Mouse (Mus musculus) forebrain, embryonic 15.5 days (tissue): ENCODE measurements around the gene Fgf13. TPM values are rescaled to one million over a fixed set of nuclear protein-coding genes. Genes with fewer than 3 reads are reported as not detected.

Source experiments
- ATAC-seq: fragments of 200-750 bp; cut with Nextera tagmentation; replicated peaks from 2 replicates; pipeline ENCODE4 v1.8.0; 2017; ENCODE audit warnings: mild to moderate bottlenecking, moderate TSS enrichment, moderate library complexity
- H3K27ac ChIP-seq: fragments of 300-500 bp; sonication (generic); replicated peaks from 2 replicates; pipeline ENCODE4 v1.5.1; 2015; ENCODE audit warnings: mild to moderate bottlenecking, inconsistent platforms
- H3K27me3 ChIP-seq: fragments of 300-500 bp; sonication (generic); 2 replicates; pipeline ENCODE4 v1.6.1; 2015; ENCODE audit warnings: inconsistent platforms
- H3K36me3 ChIP-seq: fragments of 300-500 bp; sonication (generic); 2 replicates; pipeline ENCODE4 v1.6.1; 2015; ENCODE audit warnings: mild to moderate bottlenecking, inconsistent platforms
- H3K4me1 ChIP-seq: fragments of 300-500 bp; sonication (generic); 2 replicates; pipeline ENCODE4 v1.6.1; 2015; ENCODE audit warnings: inconsistent platforms
- H3K4me2 ChIP-seq: fragments of 300-500 bp; sonication (generic); replicated peaks from 2 replicates; pipeline ENCODE4 v1.6.1; 2015; ENCODE audit warnings: mild to moderate bottlenecking, inconsistent platforms
- H3K4me3 ChIP-seq: fragments of 300-500 bp; sonication (generic); 2 replicates; pipeline ENCODE4 v1.5.1; 2015; ENCODE audit warnings: mild to moderate bottlenecking, inconsistent platforms
- H3K9ac ChIP-seq: fragments of 300-500 bp; sonication (generic); replicated peaks from 2 replicates; pipeline ENCODE4 v1.6.1; 2015; ENCODE audit warnings: mild to moderate bottlenecking, inconsistent platforms
- H3K9me3 ChIP-seq: fragments of 300-500 bp; sonication (generic); 2 replicates; pipeline ENCODE4 v1.6.1; 2016; ENCODE audit warnings: inconsistent platforms
- WGBS: fragments of 180-500 bp; shearing (Covaris S2); methylation state at CpG from one replicate; pipeline ENCODE4 v1.1.7; 2015; ENCODE audit warnings: mixed read lengths; 5-methylcytosine and 5-hydroxymethylcytosine counted together
- polyA plus RNA-seq: library from polyadenylated mRNA; unstranded; fragments of >200 nt; fragmentation: Nextera tagmentation; extraction: Ambion mirVana; gene quantifications from 2 replicates; pipeline ENCODE4 v1.2.1, GENCODE M21; 2015

Gene Fgf13
- polyA plus RNA-seq, 1 experiment from 2014 or later = 115 TPM

GRCm38 (mm10) chrX:59179081-59179596 lies 388.7 kb downstream of the Fgf13 start:
- peaks cover 13% of the 10 kb centered on the region for H3K4me1 ChIP-seq
- H3K9ac ChIP-seq = no peak overlapping the region
- peak; percentile 92 for ATAC-seq
- H3K36me3 ChIP-seq = no peaks in the 10 kb centered on the region
- H3K27ac ChIP-seq = peak overlapping the region; percentile 63
- no peaks in the 10 kb centered on the region for H3K27me3 ChIP-seq
- H3K4me2 ChIP-seq = no peak overlapping the region
- H3K4me3 ChIP-seq = no peak overlapping the region
- no peaks in the 10 kb centered on the region for H3K9me3 ChIP-seq
- 15% methylated on average over 3 of the region's 3 CpGs for WGBS

GRCm38 (mm10) chrX:59177653-59178052 lies 390.2 kb downstream of the Fgf13 start:
- Histone ChIP-seq H3K4me2 (no peak overlapping the region), H3K4me3 (no peak overlapping the region), H3K9me3 (no peaks in the 10 kb centered on the region), H3K27me3 (no peaks in the 10 kb centered on the region), H3K4me1 (peaks cover 13% of the 10 kb centered on the region), H3K27ac (no peak overlapping the region), H3K36me3 (no peaks in the 10 kb centered on the region), H3K9ac (no peak overlapping the region)
- no peak for ATAC-seq
- WGBS = 47% methylated on average over 3 of the region's 3 CpGs

- Histone ChIP-seq H3K4me2 (no peak overlapping the region), H3K36me3 (no peaks in the 10 kb centered on the region), H3K9me3 (no peaks in the 10 kb centered on the region), H3K27me3 (no peaks in the 10 kb centered on the region), H3K9ac (no peak overlapping the region), H3K4me1 (no peaks in the 10 kb centered on the region), H3K27ac (no peak overlapping the region), H3K4me3 (no peak overlapping the region)
- 5% methylated on average over 1 of the region's 1 CpGs for WGBS
- ATAC-seq = no peak
Measured at GRCm38 (mm10) chrX:59172200-59172599, 395.7 kb downstream of the Fgf13 start.

GRCm38 (mm10) chrX:59166763-59167162 lies 401.1 kb downstream of the Fgf13 start:
- no peak for ATAC-seq
- WGBS = 70% methylated on average over 2 of the region's 2 CpGs

GRCm38 (mm10) chrX:59141947-59142346 lies 425.9 kb downstream of the Fgf13 start:
- WGBS = 77% methylated on average over 2 of the region's 2 CpGs
- no peaks in the 10 kb centered on the region for H3K4me1 ChIP-seq
- H3K4me2 ChIP-seq = no peak overlapping the region
- no peaks in the 10 kb centered on the region for H3K9me3 ChIP-seq
- no peak for ATAC-seq
- no peaks in the 10 kb centered on the region for H3K27me3 ChIP-seq
- H3K27ac ChIP-seq = no peak overlapping the region
- H3K36me3 ChIP-seq = no peaks in the 10 kb centered on the region
- no peak overlapping the region for H3K9ac ChIP-seq
- H3K4me3 ChIP-seq = no peak overlapping the region

More at GRCm38 (mm10) chrX:59166763-59167162, 401.1 kb downstream of the Fgf13 start:
- no peak overlapping the region for H3K27ac ChIP-seq
- no peak overlapping the region for H3K4me3 ChIP-seq
- no peaks in the 10 kb centered on the region for H3K4me1 ChIP-seq
- H3K4me2 ChIP-seq = no peak overlapping the region
- no peaks in the 10 kb centered on the region for H3K36me3 ChIP-seq
- H3K9ac ChIP-seq = no peak overlapping the region
- H3K27me3 ChIP-seq = no peaks in the 10 kb centered on the region
- no peaks in the 10 kb centered on the region for H3K9me3 ChIP-seq

- no peaks in the 10 kb centered on the region for H3K27me3 ChIP-seq
Measured at GRCm38 (mm10) chrX:59134928-59135361, 432.9 kb downstream of the Fgf13 start.

GRCm38 (mm10) chrX:59134166-59134861 lies 433.6 kb downstream of the Fgf13 start:
- peak overlapping the region; percentile 52 for H3K27ac ChIP-seq
- H3K9ac ChIP-seq = peak overlapping the region; percentile 57
- H3K4me2 ChIP-seq = peak overlapping the region; percentile 64
- H3K36me3 ChIP-seq = no peaks in the 10 kb centered on the region
- no peaks in the 10 kb centered on the region for H3K4me1 ChIP-seq
- peak; percentile 82 for ATAC-seq
- H3K27me3 ChIP-seq = no peaks in the 10 kb centered on the region
- H3K4me3 ChIP-seq = peak overlapping the region; percentile 59
- 23% methylated on average over 48 of the region's 75 CpGs for WGBS
- no peaks in the 10 kb centered on the region for H3K9me3 ChIP-seq

More at GRCm38 (mm10) chrX:59134928-59135361, 432.9 kb downstream of the Fgf13 start:
- Histone ChIP-seq H3K9me3 (no peaks in the 10 kb centered on the region), H3K36me3 (no peaks in the 10 kb centered on the region), H3K4me1 (no peaks in the 10 kb centered on the region), H3K4me2 (peak overlapping the region; percentile 64), H3K9ac (0 out of 2 replicates have a peak overlapping the region, but pooled peaks have one; percentile 57), H3K4me3 (peak overlapping the region; percentile 59), H3K27ac (peak overlapping the region; percentile 37; the same call in 1 of the 2 replicates)
- WGBS = 19% methylated on average over 8 of the region's 8 CpGs
- ATAC-seq = peak; percentile 88

GRCm38 (mm10) chrX:59133834-59134165 lies 434.1 kb downstream of the Fgf13 start:
- H3K4me2 ChIP-seq = peak overlapping the region; percentile 64
- H3K9ac ChIP-seq = peak overlapping the region; percentile 57
- peak overlapping the region; percentile 59 for H3K4me3 ChIP-seq
- no peaks in the 10 kb centered on the region for H3K4me1 ChIP-seq
- no peaks in the 10 kb centered on the region for H3K27me3 ChIP-seq
- no peaks in the 10 kb centered on the region for H3K36me3 ChIP-seq
- H3K9me3 ChIP-seq = no peaks in the 10 kb centered on the region
- 26% methylated on average over 24 of the region's 24 CpGs for WGBS
- peak; percentile 61; the same call in 1 of the 2 replicates for ATAC-seq
- peak overlapping the region; percentile 52; the same call in 1 of the 2 replicates for H3K27ac ChIP-seq

GRCm38 (mm10) chrX:59133416-59133815 lies 434.5 kb downstream of the Fgf13 start:
- peak; percentile 27; the same call in 1 of the 2 replicates for ATAC-seq
- H3K4me3 ChIP-seq = peak overlapping the region; percentile 59
- H3K9me3 ChIP-seq = no peaks in the 10 kb centered on the region
- H3K4me1 ChIP-seq = no peaks in the 10 kb centered on the region
- H3K4me2 ChIP-seq = peak overlapping the region; percentile 64
- 15% methylated on average over 10 of the region's 10 CpGs for WGBS
- no peak overlapping the region for H3K27ac ChIP-seq
- no peaks in the 10 kb centered on the region for H3K36me3 ChIP-seq
- peak overlapping the region; percentile 57 for H3K9ac ChIP-seq
- H3K27me3 ChIP-seq = no peaks in the 10 kb centered on the region

GRCm38 (mm10) chrX:59126637-59127036 lies 441.2 kb downstream of the Fgf13 start:
- Histone ChIP-seq H3K4me3 (no peak overlapping the region), H3K36me3 (no peaks in the 10 kb centered on the region), H3K4me2 (no peak overlapping the region), H3K4me1 (no peaks in the 10 kb centered on the region), H3K27ac (no peak overlapping the region), H3K9ac (no peak overlapping the region), H3K9me3 (no peaks in the 10 kb centered on the region), H3K27me3 (no peaks in the 10 kb centered on the region)
- ATAC-seq = no peak
- WGBS = 81% methylated on average over 4 of the region's 4 CpGs

- no peak overlapping the region for H3K9ac ChIP-seq
- H3K4me3 ChIP-seq = no peak overlapping the region
- H3K4me2 ChIP-seq = no peak overlapping the region
- ATAC-seq = no peak
- no peaks in the 10 kb centered on the region for H3K4me1 ChIP-seq
- H3K27ac ChIP-seq = no peak overlapping the region
- no peaks in the 10 kb centered on the region for H3K27me3 ChIP-seq
- H3K9me3 ChIP-seq = no peaks in the 10 kb centered on the region
- no peaks in the 10 kb centered on the region for H3K36me3 ChIP-seq
Measured at GRCm38 (mm10) chrX:59113187-59113586, 454.7 kb downstream of the Fgf13 start.

GRCm38 (mm10) chrX:59085928-59086327 lies 481.9 kb downstream of the Fgf13 start:
- no peak for ATAC-seq
- 88% methylated on average over 3 of the region's 3 CpGs for WGBS
- Histone ChIP-seq H3K4me3 (no peak overlapping the region), H3K27me3 (no peaks in the 10 kb centered on the region), H3K9me3 (no peaks in the 10 kb centered on the region), H3K36me3 (no peaks in the 10 kb centered on the region), H3K9ac (no peak overlapping the region), H3K27ac (no peak overlapping the region), H3K4me2 (no peak overlapping the region), H3K4me1 (no peaks in the 10 kb centered on the region)
